Mouse (Mus musculus) MEL (cell line): Measurements from ENCODE around the gene Slc8a1. TPM values are rescaled to one million over a fixed set of nuclear protein-coding genes. Genes with fewer than 3 reads are reported as not detected.

Experiments
- DNase-seq: peaks from one replicate; pipeline ENCODE4 v3.0.0; 2011; ENCODE audit warnings: low read depth, low spot score
- H3K27ac ChIP-seq: 2 replicates; pipeline ENCODE4 v1.5.1; 2012; ENCODE audit warnings: low read depth, mild to moderate bottlenecking, control low read depth, low read length, moderate library complexity; ENCODE audit not compliant: control insufficient read depth
- H3K27me3 ChIP-seq, 2 experiments: fragments of 150-350 bp in 1 of 2; sonication (generic) in 1 of 2; 2 replicates each; pipeline ENCODE4 v1.6.1; 2012; ENCODE audit warnings: low read length in 2 of 2, mild to moderate bottlenecking in 2 of 2, improper control_type of control experiment in 1 of 2, moderate library complexity in 1 of 2; ENCODE audit not compliant: insufficient read depth in 2 of 2, control insufficient read depth in 1 of 2
- H3K36me3 ChIP-seq, 2 experiments: 2 replicates each; pipeline ENCODE4 v1.6.1; 2012 to 2014; ENCODE audit warnings: low read length in 2 of 2, improper control_type of control experiment in 1 of 2, inconsistent platforms in 1 of 2, mild to moderate bottlenecking in 1 of 2; ENCODE audit not compliant: insufficient read depth in 2 of 2, control insufficient read depth in 1 of 2
- H3K4me1 ChIP-seq, 2 experiments: fragments of 150-350 bp in 1 of 2; sonication (generic) in 1 of 2; 2 replicates each; pipeline ENCODE4 v1.6.1; 2012; ENCODE audit warnings: low read length in 2 of 2, improper control_type of control experiment in 1 of 2, mild to moderate bottlenecking in 1 of 2; ENCODE audit not compliant: insufficient read depth in 2 of 2, control insufficient read depth in 1 of 2
- H3K4me3 ChIP-seq, 2 experiments: fragments of 150-350 bp in 1 of 2; sonication (generic) in 1 of 2; 2 replicates each; pipeline ENCODE4 v1.5.1; 2012; ENCODE audit warnings: low read depth in 2 of 2, low read length in 2 of 2, mild to moderate bottlenecking in 2 of 2, moderate library complexity in 2 of 2, control low read depth in 1 of 2, improper control_type of control experiment in 1 of 2; ENCODE audit not compliant: control insufficient read depth in 1 of 2, insufficient read depth in 1 of 2
- H3K79me2 ChIP-seq: 2 replicates; pipeline ENCODE4 v1.6.1; 2012; ENCODE audit warnings: mild to moderate bottlenecking, low read length, moderate library complexity; ENCODE audit not compliant: control insufficient read depth, poor library complexity, insufficient read depth
- H3K9ac ChIP-seq: 2 replicates; pipeline ENCODE4 v1.6.1; 2012; ENCODE audit warnings: low read depth, mild to moderate bottlenecking, control low read depth, low read length, moderate library complexity; ENCODE audit not compliant: control insufficient read depth, poor library complexity, severe bottlenecking
- H3K9me3 ChIP-seq: fragments of 150-350 bp; sonication (generic); replicated peaks from 2 replicates; pipeline ENCODE4 v1.6.1; 2012; ENCODE audit warnings: mild to moderate bottlenecking, low read length, improper control_type of control experiment, moderate library complexity; ENCODE audit not compliant: insufficient read depth
- EP300 ChIP-seq, 2 experiments: IDR thresholded peaks; 2 replicates each; pipeline ENCODE4 v1.6.1; 2011; ENCODE audit warnings: improper control_type of control experiment in 2 of 2, low read length in 2 of 2, low read depth in 1 of 2, mild to moderate bottlenecking in 1 of 2
- GATA1 ChIP-seq: IDR thresholded peaks from 2 replicates; pipeline ENCODE4 v1.6.1; 2011; ENCODE audit warnings: low read depth, low read length, improper control_type of control experiment
- HCFC1 ChIP-seq: IDR thresholded peaks from 2 replicates; pipeline ENCODE4 v1.6.1; 2012; ENCODE audit warnings: low read depth, mild to moderate bottlenecking, inconsistent platforms, low read length, improper control_type of control experiment, moderate library complexity
- MAX ChIP-seq: IDR thresholded peaks from 2 replicates; pipeline ENCODE4 v1.6.1; 2011; ENCODE audit warnings: low read length, improper control_type of control experiment
- MYB ChIP-seq: IDR thresholded peaks from 2 replicates; pipeline ENCODE4 v1.6.1; 2011; ENCODE audit warnings: mild to moderate bottlenecking, low read depth, low read length, improper control_type of control experiment
- USF1 ChIP-seq: IDR thresholded peaks from 2 replicates; pipeline ENCODE4 v1.6.1; 2014; ENCODE audit warnings: low read depth, mild to moderate bottlenecking, inconsistent platforms, low read length, improper control_type of control experiment, moderate library complexity
- polyA plus RNA-seq, 2 experiments: library from polyadenylated mRNA; stranded (reverse) in 1 of 2; unstranded in 1 of 2; fragments of >175 nt in 1 of 2; fragments of >200 nt in 1 of 2; gene quantifications; 2 replicates each; pipeline versions ENCODE4 v1.2.1 to v1.2.4; 2012; ENCODE audit warnings: low replicate concordance in 2 of 2, low read depth in 1 of 2; ENCODE audit not compliant: insufficient read length in 2 of 2, insufficient read depth in 1 of 2, missing spikeins in 1 of 2
- total RNA-seq: library from RNA; depleted of rRNA; stranded (reverse); fragments of 300-350 nt; gene quantifications from 2 replicates; pipeline ENCODE4 v1.2.3, GENCODE M21; 2012

Gene Slc8a1
- total and polyA plus RNA-seq, 3 experiments = 0.86 to 1.0 TPM; not detected in 1

DNA sequence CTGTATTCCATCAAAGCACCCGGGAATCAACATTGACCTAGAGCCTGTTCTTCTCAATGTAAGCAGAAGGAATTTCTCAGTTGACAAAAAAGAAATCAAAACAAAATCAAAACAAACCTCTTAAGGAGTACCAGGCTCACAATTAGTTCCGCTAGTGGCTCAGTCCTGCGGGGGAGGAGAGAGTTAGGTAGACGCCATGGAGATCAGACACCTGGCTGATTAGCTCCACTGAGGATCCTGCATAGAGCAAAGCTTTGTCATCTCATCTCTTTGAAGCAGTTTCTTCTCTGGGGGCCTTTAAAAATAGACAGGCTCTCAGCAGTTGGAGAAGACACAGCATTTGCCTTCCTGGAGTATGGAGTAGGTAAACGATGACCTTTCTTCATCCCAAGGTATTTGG is 192.2 kb downstream of the Slc8a1 start:
- Histone ChIP-seq H3K9me3 (no peaks in the 10 kb centered on the region), H3K27me3 (no peaks in the 10 kb centered on the region)
- no peak for TF ChIP-seq HCFC1

DNA sequence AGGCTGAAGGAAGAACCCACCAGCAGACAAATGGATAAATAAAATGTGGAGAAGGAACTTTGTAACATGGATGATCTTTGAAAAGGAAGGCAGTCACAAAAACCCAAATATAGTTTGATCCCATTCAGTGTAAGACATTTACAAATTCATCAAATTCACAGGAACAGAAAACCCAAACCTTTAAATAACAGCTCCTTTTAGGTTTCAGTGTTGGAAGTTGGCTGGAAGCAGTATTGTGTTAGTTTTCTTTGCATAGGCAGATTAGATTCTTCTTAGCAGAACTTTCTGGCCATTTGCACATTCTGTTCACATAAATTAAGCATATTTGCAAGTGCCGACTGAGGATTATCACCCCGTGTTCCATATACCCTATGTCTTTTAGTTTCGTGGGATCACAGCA is 193.3 kb downstream of the Slc8a1 start:
- H3K4me3 ChIP-seq = no peak overlapping the region
- no peaks in the 10 kb centered on the region for H3K27me3 ChIP-seq
- H3K36me3 ChIP-seq = no peaks in the 10 kb centered on the region
- TF ChIP-seq USF1 (no peak), GATA1 (no peak)
- TF ChIP-seq, all 39 proteins: peak for 0
- no peaks in the 10 kb centered on the region for H3K9me3 ChIP-seq
- no peak for DNase-seq
- H3K79me2 ChIP-seq = no peaks in the 10 kb centered on the region
- H3K9ac ChIP-seq = no peak overlapping the region
- no peaks in the 10 kb centered on the region for H3K4me1 ChIP-seq
- H3K27ac ChIP-seq = no peak overlapping the region

More for the DNA sequence above, 192.2 kb downstream of the Slc8a1 start:
- DNase-seq = no peak
- H3K4me1 ChIP-seq = no peaks in the 10 kb centered on the region
- no peak overlapping the region for H3K27ac ChIP-seq
- H3K4me3 ChIP-seq = no peak overlapping the region
- no peaks in the 10 kb centered on the region for H3K79me2 ChIP-seq
- no peaks in the 10 kb centered on the region for H3K36me3 ChIP-seq
- H3K9ac ChIP-seq = no peak overlapping the region

DNA sequence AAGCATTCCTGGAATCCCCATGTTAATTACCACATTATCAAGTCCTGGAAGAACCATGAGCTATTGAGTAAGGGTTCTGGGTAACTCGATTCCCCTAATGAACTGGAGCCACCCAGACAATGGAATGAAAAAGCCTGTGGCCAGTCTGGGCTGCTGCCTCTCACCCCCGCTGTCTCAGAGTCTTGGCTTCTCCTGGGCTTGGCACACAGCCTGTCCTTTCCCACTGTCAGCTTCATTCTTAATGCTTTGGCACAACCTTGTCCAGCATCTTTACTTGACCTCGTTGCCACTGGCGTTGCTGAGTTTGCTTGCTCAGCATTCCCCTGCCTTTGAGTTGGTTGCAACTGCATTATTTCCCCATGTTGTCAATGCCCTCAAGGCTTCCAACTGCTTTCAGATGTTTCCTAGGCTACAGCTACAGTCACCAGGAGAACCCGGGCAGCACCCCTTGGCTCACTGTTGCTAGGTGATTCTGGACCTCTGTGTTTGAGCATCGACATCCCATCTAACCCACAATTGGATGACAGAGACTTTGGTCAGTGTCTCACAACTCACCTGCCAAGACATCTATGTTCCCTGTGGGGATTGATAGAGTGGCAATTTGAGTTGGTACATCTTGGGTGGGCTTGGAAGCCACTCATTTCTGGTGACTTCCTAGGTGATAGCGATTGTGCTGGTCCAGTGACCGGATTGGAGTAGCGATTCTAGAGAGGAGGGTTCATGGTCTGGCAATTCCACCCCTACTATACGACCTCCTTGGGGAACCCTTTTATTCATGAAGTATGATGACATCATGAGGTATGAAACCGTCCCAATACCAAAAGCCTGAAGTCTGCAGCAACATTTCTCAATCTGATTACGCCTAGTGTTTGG is 195.6 kb downstream of the Slc8a1 start:
- H3K27me3 ChIP-seq = no peaks in the 10 kb centered on the region
- peaks cover 0 to 4% of the 10 kb centered on the region in 2 experiments; a peak in 1 of 4 replicates for H3K36me3 ChIP-seq
- no peak for TF ChIP-seq MYB
- TF ChIP-seq HCFC1 = no peak
- TF ChIP-seq EP300 (IDR thresholded peaks at IDR 0.05; ENCODE audit: low read depth in 1 of 2, low read length in 2 of 2) = no peak
- TF ChIP-seq MAX = no peak
- no peak for DNase-seq
- H3K9me3 ChIP-seq = no peaks in the 10 kb centered on the region
- H3K79me2 ChIP-seq = no peaks in the 10 kb centered on the region
- H3K27ac ChIP-seq = no peak overlapping the region
- no peak overlapping the region for H3K4me3 ChIP-seq
- no peak overlapping the region for H3K9ac ChIP-seq
- no peaks in the 10 kb centered on the region for H3K4me1 ChIP-seq
